8 mouse cellular contexts compared by ENCODE assay signal in genomic region chr10:80742180-80742978, GRCm38 (mm10). TPM values are rescaled to one million over a fixed set of nuclear protein-coding genes. Genes with fewer than 3 reads are reported as not detected.
DNase-seq lines count a peak whose midpoint lies in the region; ATAC-seq lines count a peak whose summit lies in the region.

Gene Ap3d1 (minus strand): TSS chr10:80742264.

- peak; percentile 97 for DNase-seq in adrenal gland, adult 18-20 months (ENCODE audit: low spot score in 2 of 2)
- DNase-seq in embryo, embryonic 11 days, result peak; percentile 99
- DNase-seq in gastrocnemius, postnatal 25 days, result peak; percentile 99
- DNase-seq in intestine, embryonic 14.5 days (ENCODE audit: low spot score), result peak; percentile 97
- peak; percentile 96 to 100 for DNase-seq in left cerebral cortex, postnatal 14 days (ENCODE audit: low spot score in 2 of 2)
- peak; percentile 100 for DNase-seq in mesoderm, embryonic 11.5 days (ENCODE audit: low read depth, low spot score)
- peak; percentile 97 to 99 for DNase-seq in right cerebral cortex, postnatal 36 days (ENCODE audit: low spot score in 2 of 2)
- peak; percentile 99 for DNase-seq in yolk sac, embryonic 10.5 days (ENCODE audit: low spot score)

- peaks cover 18% of the 10 kb centered on the region for H3K4me1 ChIP-seq in intestine, embryonic 14.5 days (replicated peaks; ENCODE audit: control insufficient read depth, insufficient read depth, low read length)

- H3K27ac ChIP-seq in intestine, embryonic 14.5 days (ENCODE audit: low read depth), result peak within 1 kb of the TSS; percentile 82

- intact Hi-C loops in left cerebral cortex, postnatal 14 days (cut with DNase I), result no loop called here

- 2% methylated on average over 25 of the region's 25 CpGs for WGBS in intestine, embryonic 14.5 days

- peak within 1 kb of the TSS; percentile 94 for H3K9ac ChIP-seq in intestine, embryonic 14.5 days (ENCODE audit: low read length)

- no peaks in the 10 kb centered on the region for H3K9me3 ChIP-seq in intestine, embryonic 14.5 days (ENCODE audit: control insufficient read depth, low read length)

- no peaks in the 10 kb centered on the region for H3K27me3 ChIP-seq in intestine, embryonic 14.5 days (replicated peaks; ENCODE audit: control insufficient read depth, insufficient read depth, low read length)

- H3K4me2 ChIP-seq in intestine, embryonic 14.5 days (ENCODE audit: low read length), result peak within 1 kb of the TSS; percentile 98

- peak; percentile 98 for ATAC-seq in intestine, embryonic 14.5 days (replicated peaks; ENCODE audit: low FRiP score, low TSS enrichment, low read depth)

- H3K36me3 ChIP-seq in intestine, embryonic 14.5 days (ENCODE audit: control insufficient read depth, insufficient read depth, low read length), result no peaks in the 10 kb centered on the region

- peak within 1 kb of the TSS; percentile 100 for H3K4me3 ChIP-seq in intestine, embryonic 14.5 days (ENCODE audit: low read depth, low read length)

RNA-seq across cellular contexts. Expression of gene Ap3d1, which starts in this region (rescaled TPM):
- 100 to 1,000 TPM in 1 of 2 experiments, 10 to 100 TPM in 1; 97.1 to 104 TPM for total RNA-seq in adrenal gland, adult 18-20 months (2021)
- 10 to 100 TPM; 22.1 to 25.0 TPM for total RNA-seq in gastrocnemius, postnatal 25 days (2021)
- 74.1 and 77.4 TPM in 2 replicates for polyA plus RNA-seq in intestine, embryonic 14.5 days (2014; fragmentation: Nextera tagmentation; extraction: Ambion mirVana)
- 100 to 1,000 TPM; 143 to 147 TPM for total RNA-seq in left cerebral cortex, postnatal 14 days (2021)

Comparison
In these comparisons a context has a peak if more than half of its experiments do, and no peak if none do; other contexts are left out.
1. Peak in every context shown above with its lines: DNase-seq, ATAC-seq, H3K4me3 ChIP-seq and H3K27ac ChIP-seq.